Mouse (Mus musculus): ENCODE data around the gene Eid2b.

The Eid2b gene

DNA sequence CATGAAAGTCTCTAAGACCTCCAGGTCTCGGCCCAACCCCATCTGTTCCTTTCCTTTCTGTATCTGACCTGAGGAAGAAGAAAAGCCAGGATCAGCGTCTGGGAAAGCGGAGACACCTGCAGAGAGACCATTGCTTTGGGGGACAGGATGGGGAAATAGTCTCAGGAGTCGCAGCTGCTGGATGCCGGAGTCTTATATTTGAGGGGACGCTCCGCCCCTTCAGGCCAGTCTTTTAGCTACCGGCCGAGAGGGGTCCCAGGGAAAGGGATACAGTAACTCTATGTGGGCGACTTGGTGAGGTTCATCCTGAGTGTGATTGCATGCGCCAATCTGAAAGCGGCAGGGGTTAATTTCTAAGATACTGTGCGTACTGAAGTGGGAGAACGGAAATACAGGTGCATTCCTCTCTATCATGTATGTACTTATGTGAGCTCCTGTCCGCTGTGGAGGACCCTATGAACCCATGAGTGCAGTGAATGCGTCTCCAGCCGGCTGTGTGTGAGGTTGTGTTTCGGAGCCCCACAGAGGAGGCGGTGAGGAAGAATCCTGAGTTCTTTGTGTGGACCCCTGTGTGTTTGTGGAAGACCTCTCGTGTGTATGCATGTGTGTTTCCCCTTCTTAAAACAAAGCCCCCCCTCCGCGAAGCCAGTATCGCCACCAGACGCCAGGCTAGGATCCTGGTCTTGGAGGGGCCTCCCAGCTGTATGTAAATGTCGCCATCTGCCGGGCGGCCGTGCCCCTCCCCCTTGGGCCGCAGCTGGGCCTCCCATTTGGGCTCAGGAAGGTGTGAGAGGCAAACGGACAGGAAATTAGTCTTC is 24.3 kb downstream of the Eid2b start, which contains the start of gene Dll3:
TSS of gene Dll3 (minus strand) at position 623 of the 818 bp plus-strand sequence.
- no peak for DNase-seq (ENCODE audit: low spot score)

DNA sequence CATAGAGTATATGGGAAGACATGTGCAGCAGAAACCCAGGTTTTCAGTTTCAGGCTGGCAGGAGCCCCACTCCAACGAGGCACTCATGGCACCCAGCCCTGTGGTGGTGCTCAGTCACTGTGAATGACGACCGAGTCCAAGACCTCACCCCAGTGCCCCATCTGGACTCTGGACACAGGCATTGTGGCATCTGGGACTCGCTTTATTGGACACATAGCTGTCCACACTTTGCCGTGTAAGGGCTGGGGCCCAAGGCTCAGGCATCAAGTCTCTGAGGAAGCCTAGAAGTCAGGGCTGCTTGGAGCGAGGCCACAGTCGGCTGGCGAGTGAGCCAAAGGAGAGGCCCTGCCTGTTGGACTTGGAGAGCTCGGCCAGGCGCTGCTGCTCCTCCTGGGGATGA is 28.1 kb downstream of the Eid2b start:
- DNase-seq (ENCODE audit: low spot score): no peak

DNA sequence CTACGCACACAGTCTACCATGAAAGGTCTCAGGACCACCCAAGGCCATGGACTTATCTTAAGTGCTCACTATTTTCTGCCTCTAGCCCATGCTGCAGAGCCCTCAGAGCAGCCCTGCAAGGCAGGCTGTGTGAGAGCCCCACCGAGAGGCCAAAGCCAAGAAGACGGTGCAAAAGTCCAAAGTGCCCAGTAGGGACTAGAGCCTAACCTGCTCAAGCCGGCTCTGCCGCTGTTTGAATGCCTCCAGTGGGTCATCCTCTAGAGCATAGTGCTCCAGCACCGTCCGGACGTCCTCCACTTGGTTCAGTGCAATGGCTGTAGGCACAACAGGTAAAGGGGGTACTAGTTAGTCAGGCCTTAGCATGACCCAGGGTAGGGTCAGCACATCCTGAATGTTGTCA is 28.7 kb downstream of the Eid2b start:
- DNase-seq (ENCODE audit: low spot score): no peak

DNA sequence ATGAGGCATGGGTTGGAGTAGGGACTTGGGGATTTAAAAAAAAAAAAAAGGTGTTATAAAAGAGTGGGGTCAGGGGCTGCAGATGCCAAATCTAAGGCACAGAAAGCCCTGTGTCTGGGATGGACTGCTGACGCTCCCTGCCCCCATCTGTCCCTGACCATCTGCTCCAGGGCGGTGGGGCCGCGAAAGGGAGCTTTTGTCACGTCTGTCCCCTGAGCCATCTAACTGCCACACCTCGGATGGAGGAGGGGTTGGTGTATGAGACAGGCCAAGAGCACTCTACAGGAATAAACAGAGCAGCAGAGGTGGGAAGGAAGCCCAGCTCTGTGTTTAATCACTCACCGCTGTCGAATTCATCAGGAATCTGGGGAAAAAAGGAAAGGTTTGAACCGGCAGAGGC is 32.2 kb downstream of the Eid2b start:
- no peak for DNase-seq (ENCODE audit: low spot score)

DNA sequence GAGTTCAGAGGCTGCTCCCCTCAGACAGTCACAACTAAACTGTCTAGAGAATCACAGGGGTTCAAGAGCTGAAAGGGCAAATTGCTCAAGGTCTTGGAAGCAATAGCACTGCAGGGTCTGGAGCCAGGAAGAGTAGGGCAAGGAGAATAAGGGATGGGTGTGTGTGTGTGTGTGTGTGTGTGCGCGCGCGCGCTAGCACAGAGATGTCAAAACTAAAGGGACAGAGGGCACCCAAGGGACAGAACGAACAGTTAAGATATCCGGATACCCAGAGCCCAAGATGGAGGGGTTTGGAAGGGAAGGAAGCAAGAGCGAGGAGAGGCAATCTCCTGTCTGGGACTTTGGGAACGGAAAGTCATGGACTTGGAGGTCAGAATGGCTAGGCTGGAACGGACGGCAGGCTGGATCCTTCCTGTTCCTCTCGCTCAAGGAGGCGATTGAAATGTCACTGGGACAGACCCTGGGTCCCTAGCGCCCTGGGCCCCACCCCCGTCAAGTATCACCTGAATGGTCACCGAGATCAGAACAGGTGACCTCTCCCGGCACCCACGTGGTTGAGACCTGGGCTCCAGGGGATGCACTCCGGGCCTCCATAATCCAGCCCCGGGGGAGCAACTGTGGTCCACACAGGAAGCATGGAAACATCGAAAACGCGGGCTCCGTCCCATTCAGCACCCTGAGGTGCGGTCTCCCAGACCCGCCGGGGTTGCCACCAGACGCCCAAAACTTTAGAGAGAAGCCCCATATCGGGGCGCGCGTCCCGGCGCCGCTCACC is 33.8 kb downstream of the Eid2b start:
- DNase-seq (ENCODE audit: low spot score): no peak

DNA sequence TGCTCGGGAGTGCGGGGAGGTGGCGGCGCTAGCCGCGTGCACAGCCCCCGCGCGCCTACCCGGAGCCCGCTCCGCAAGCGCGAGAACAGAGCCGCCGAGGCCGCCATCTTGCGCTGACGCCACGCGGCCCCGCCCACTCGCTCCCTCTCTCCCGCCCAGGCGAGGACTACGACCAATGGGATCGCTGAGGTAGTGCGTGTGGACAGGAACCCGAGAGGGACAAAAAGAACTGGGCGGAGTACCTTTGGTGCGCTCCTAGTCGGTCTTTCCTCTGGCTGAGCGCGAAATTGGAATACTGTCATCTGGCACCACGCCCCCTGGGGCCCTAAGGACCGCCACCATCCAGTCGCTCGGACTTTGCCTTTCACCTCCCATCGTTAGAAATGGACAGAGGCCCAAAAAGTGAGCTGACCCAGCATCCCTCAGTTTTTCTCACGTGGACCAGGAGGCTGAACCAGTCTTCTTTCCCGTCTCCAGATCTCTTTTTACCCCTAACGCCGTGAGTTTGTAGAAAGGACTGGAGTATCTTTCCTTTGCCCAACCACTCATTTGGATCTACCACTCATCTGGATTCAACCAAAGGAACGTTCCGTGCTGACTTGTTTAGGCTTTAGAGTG is 34.5 kb downstream of the Eid2b start, which contains the start of gene Timm50:
TSS of gene Timm50 (minus strand) at position 147 of the 618 bp plus-strand sequence.
- DNase-seq (ENCODE audit: low spot score): peak; percentile 95

DNA sequence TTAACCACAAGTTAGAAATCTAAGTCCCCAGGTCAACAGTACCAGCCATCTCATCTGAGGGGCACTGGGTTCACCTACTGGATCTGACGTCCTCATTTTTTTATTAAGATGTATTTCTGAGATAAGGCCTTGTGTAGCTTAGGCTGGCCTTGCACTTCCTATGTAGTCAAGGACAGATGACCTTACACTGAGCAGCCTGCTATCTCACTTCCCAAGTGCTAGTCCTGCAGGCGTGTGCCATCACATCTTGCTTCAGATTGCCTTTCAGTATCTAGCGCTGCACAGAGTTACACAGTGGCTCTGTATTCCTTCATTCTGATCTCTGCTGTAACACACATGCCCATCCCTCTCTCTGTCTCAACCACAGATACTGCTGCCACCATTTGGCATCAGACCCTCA is 40.5 kb downstream of the Eid2b start:
- DNase-seq (ENCODE audit: low spot score): no peak

DNA sequence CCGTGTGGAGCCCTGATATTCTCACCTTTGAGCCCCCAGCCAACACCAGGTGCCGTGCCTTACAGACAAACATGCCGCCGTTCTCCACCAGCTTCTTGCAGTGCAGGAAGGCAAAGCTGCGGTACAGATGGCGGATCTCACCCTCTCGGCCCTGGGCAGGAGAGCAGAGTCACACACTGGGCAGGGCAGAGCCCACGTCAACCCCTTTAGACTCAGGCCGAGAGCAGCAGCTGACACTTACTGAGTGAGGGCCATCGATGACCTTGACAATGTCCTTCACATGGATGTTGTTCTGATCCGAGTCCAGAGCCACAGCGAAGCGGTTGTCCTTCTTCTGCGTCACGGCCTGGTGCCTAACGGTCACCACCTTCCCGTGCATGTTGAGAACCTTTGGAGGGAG is 41.2 kb downstream of the Eid2b start:
- DNase-seq (ENCODE audit: low spot score): no peak

DNA sequence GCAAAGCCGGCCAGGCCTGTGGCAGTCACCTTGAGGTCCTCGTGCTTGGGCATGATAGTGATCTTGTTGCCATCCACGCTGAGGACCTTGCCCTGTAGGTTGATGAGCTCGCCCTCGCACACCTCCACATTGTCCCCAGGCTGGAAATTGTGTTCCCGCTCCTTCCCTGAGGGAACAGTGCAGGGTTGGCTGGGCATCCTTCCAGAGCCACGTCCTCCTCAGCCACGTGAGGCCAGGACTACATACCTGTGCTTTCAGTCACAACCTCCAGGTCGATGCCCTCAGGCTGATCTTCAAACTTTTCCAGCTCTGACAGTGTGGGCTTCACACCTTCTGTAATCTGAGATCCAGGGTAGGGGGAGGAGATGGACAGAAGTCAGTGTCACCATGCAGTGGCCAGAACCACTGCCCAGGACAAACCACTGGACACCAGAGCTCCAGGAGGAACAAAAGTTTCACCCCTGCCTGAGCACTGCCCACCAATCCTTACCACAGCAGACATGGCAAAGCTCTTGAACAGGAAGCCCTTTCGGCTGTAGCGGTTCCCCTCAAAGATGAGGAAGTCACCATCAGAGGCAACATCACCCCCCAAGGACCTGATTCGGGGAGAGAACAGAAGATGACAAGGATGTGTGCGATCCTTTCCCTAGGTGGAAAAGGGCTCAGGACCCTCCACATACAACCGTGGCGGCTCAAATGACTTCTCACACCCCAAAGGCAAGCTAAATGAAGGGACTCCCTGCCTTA is 44.6 kb downstream of the Eid2b start:
- DNase-seq (ENCODE audit: low spot score): no peak

DNA sequence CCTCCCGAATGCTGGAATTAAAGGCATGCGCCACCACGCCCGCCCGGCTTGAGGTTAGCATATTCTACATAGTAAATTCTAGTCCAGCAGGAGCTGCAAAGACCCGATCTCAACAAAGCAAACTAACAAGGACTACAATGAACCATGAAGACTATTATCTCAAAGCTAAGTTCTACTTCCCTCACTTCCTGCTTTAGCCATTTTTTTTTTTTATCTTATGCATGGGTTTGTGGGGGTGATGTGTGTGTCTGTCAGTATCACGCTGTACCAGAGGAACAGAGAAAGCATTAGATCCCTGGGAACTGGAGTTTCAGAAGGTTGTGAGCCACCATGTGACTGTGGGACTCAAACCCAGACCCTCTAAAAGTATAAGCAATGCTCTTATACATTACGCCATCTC is 47.8 kb downstream of the Eid2b start:
- no peak for DNase-seq (ENCODE audit: low spot score)

DNA sequence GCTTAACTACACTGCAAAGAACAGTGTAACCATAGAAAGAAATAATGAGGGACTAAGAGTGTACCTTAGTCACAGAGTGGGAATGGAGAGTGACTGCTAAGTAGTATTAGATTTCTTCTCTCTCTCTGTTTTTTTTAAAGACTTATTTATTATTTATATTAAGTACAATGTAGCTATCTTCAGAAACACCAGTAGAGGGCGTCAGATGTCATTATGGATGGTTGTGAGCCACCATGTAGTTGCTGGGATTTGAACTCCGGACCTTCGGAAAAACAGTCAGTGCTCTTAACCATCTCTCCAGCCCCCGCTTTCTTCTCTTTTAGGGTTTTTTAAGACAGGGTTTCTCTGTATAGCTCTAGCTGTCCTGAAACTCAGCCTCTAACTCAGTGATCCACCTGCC is 48.9 kb downstream of the Eid2b start:
- DNase-seq (ENCODE audit: low spot score): no peak

DNA sequence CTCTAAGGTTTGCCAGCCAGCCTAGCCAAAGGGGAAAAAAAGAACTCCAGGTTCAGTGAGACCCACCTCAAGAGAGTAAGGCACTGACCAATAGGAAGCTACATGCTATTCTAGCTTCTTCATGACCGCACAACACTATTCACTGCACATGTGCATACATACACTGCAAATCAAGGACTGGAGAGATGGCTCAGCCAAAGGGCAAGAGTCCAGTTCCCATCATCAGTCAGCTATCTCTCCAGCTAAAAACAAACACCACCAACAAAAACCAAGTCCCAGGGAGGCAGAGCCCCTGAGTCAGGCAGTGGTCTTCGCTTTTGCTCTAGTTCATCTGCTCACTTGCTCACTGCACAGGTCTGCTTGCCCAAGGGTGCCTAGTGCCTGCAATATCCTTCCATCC is 50.7 kb downstream of the Eid2b start:
- DNase-seq (ENCODE audit: low spot score): no peak

Measured in spleen, adult 12 weeks (tissue).